Mouse (Mus musculus): Measurements from ENCODE around the gene Gap43. TPM values are rescaled to one million over a fixed set of nuclear protein-coding genes. Genes with fewer than 3 reads are reported as not detected.
"Not testable (repeated sequence)": the region's sequence is repeated elsewhere in the genome, so short reads cannot be mapped to it uniquely, and the experiment has no call there.

Gene Gap43
- under 1 TPM; 0.17 to 0.27 TPM for total RNA-seq (2021)
- long read RNA-seq, experiment 1, result 0 reads
- long read RNA-seq, experiment 2, result 0 reads

GRCm38 (mm10) chr16:42340021-42340768 lies at the start of gene Gap43:
Gap43 (minus strand) TSS chr16:42340651.
- DNase-seq (ENCODE audit: low spot score), result no peak

- DNase-seq (ENCODE audit: low spot score), result no peak
Measured at GRCm38 (mm10) chr16:42381328-42381838, 40.9 kb upstream of the Gap43 start.

- peak; percentile 20 for DNase-seq (ENCODE audit: low spot score)
Measured at GRCm38 (mm10) chr16:42380641-42381040, 40.2 kb upstream of the Gap43 start.

GRCm38 (mm10) chr16:42370148-42370547 lies 29.7 kb upstream of the Gap43 start:
- DNase-seq (ENCODE audit: low spot score), result no peak

GRCm38 (mm10) chr16:42369346-42369745 lies 28.9 kb upstream of the Gap43 start:
- DNase-seq (ENCODE audit: low spot score), result no peak

- no peak for DNase-seq (ENCODE audit: low spot score)
Measured at GRCm38 (mm10) chr16:42360061-42360460, 19.6 kb upstream of the Gap43 start.

- no peak for DNase-seq (ENCODE audit: low spot score)
Measured at GRCm38 (mm10) chr16:42358058-42358457, 17.6 kb upstream of the Gap43 start.

- DNase-seq (ENCODE audit: low spot score), result peak; percentile 21
Measured at GRCm38 (mm10) chr16:42350076-42350475, 9.6 kb upstream of the Gap43 start.

- not testable (repeated sequence) for DNase-seq (ENCODE audit: low spot score)
Measured at GRCm38 (mm10) chr16:42340865-42341264, 414 bp upstream of the Gap43 start.

- no peak for DNase-seq (ENCODE audit: low spot score)
Measured at GRCm38 (mm10) chr16:42339512-42339911, 939 bp downstream of the Gap43 start.

GRCm38 (mm10) chr16:42338987-42339386 lies 1.5 kb downstream of the Gap43 start:
- DNase-seq (ENCODE audit: low spot score), result no peak

GRCm38 (mm10) chr16:42338342-42338741 lies 2.1 kb downstream of the Gap43 start:
- DNase-seq (ENCODE audit: low spot score), result no peak

- no peak for DNase-seq (ENCODE audit: low spot score)
Measured at GRCm38 (mm10) chr16:42337663-42338062, 2.8 kb downstream of the Gap43 start.

- DNase-seq (ENCODE audit: low spot score), result no peak
Measured at GRCm38 (mm10) chr16:42336610-42337009, 3.8 kb downstream of the Gap43 start.

GRCm38 (mm10) chr16:42332321-42332720 lies 8.1 kb downstream of the Gap43 start:
- DNase-seq (ENCODE audit: low spot score), result no peak

- no peak for DNase-seq (ENCODE audit: low spot score)
Measured at GRCm38 (mm10) chr16:42326191-42326590, 14.3 kb downstream of the Gap43 start.

- no peak for DNase-seq (ENCODE audit: low spot score)
Measured at GRCm38 (mm10) chr16:42325536-42325935, 14.9 kb downstream of the Gap43 start.

- DNase-seq (ENCODE audit: low spot score), result no peak
Measured at GRCm38 (mm10) chr16:42319831-42320230, 20.6 kb downstream of the Gap43 start.

GRCm38 (mm10) chr16:42319365-42319764 lies 21.1 kb downstream of the Gap43 start:
- DNase-seq (ENCODE audit: low spot score), result no peak

GRCm38 (mm10) chr16:42312125-42312524 lies 28.3 kb downstream of the Gap43 start:
- DNase-seq (ENCODE audit: low spot score), result no peak

GRCm38 (mm10) chr16:42308761-42309160 lies 31.7 kb downstream of the Gap43 start:
- no peak for DNase-seq (ENCODE audit: low spot score)

- no peak for DNase-seq (ENCODE audit: low spot score)
Measured at GRCm38 (mm10) chr16:42305934-42306701, 34.3 kb downstream of the Gap43 start.

Measured in gastrocnemius, adult 18-20 months (tissue).